Mouse (Mus musculus) kidney, adult 2 months (tissue): ENCODE data around the gene Wdr90. TPM values are rescaled to one million over a fixed set of nuclear protein-coding genes. Genes with fewer than 3 reads are reported as not detected.

ENCODE experiments used
- DNase-seq: peaks from one replicate; pipeline ENCODE4 v3.0.0; 2021
- H3K27ac ChIP-seq: fragments of 200-500 bp; 2 replicates; pipeline ENCODE4 v1.5.1; 2012; ENCODE audit warnings: low read depth, low read length, control low read depth, inconsistent platforms; ENCODE audit not compliant: insufficient read depth
- H3K27me3 ChIP-seq: fragments of 200-500 bp; replicated peaks from 2 replicates; pipeline ENCODE4 v1.6.1; 2012; ENCODE audit warnings: mild to moderate bottlenecking, moderate library complexity, low read length, inconsistent platforms; ENCODE audit not compliant: control insufficient read depth, insufficient read depth
- H3K36me3 ChIP-seq: fragments of 200-500 bp; 2 replicates; pipeline ENCODE4 v1.6.1; 2012; ENCODE audit warnings: mild to moderate bottlenecking, moderate library complexity, low read length, inconsistent platforms; ENCODE audit not compliant: control insufficient read depth, insufficient read depth
- H3K4me1 ChIP-seq: fragments of 200-500 bp; 2 replicates; pipeline ENCODE4 v1.6.1; 2011; ENCODE audit warnings: low read length; ENCODE audit not compliant: control insufficient read depth, insufficient read depth
- H3K4me3 ChIP-seq: fragments of 200-500 bp; 2 replicates; pipeline ENCODE4 v1.5.1; 2011; ENCODE audit warnings: mild to moderate bottlenecking, low read depth, low read length, control low read depth; ENCODE audit not compliant: insufficient read depth
- CTCF ChIP-seq: fragments of 200-500 bp; conservative IDR thresholded peaks from 2 replicates; pipeline ENCODE4 v1.5.1; 2011; ENCODE audit warnings: low read depth, mild to moderate bottlenecking, control low read depth, low read length, moderate library complexity, mixed read lengths; ENCODE audit not compliant: insufficient read depth, insufficient read length
- POLR2A ChIP-seq: fragments of 200-500 bp; IDR thresholded peaks from one replicate; pipeline ENCODE4 v1.6.1; 2011; ENCODE audit warnings: low read depth, low read length, control low read depth
- WGBS: fragments of 180-500 bp; shearing (Covaris S2); methylation state at CpG from one replicate; pipeline ENCODE4 v1.1.7; 2018; 5-methylcytosine and 5-hydroxymethylcytosine counted together
- polyA plus RNA-seq: library from polyadenylated mRNA; depleted of rRNA; stranded (reverse); fragments of >200 nt; gene quantifications from 2 replicates; pipeline ENCODE4 v1.2.3, GENCODE M21; 2012

Wdr90 gene
- polyA plus RNA-seq, 1 experiment: 23.8 TPM

- Histone ChIP-seq H3K36me3 (no peaks in the 10 kb centered on the region), H3K4me3 (peak within 1 kb of the TSS; percentile 67), H3K27me3 (no peaks in the 10 kb centered on the region), H3K4me1 (peaks cover 18% of the 10 kb centered on the region), H3K27ac (peak within 1 kb of the TSS; percentile 72)
- WGBS: under 1% methylated on average over 32 of the region's 32 CpGs
- peak; percentile 90 for DNase-seq
- TF ChIP-seq CTCF (peak; percentile 51), POLR2A (peak; percentile 69)
Measured at GRCm38 (mm10) chr17:25828712-25829557, 32.4 kb downstream of the Wdr90 start, which contains the start of gene Jmjd8. Jmjd8 (plus strand) TSS chr17:25828867.

GRCm38 (mm10) chr17:25828223-25828594 lies 33.1 kb downstream of the Wdr90 start:
- H3K4me1 ChIP-seq: peaks cover 20% of the 10 kb centered on the region
- DNase-seq: no peak
- TF ChIP-seq CTCF: no peak
- TF ChIP-seq POLR2A: no peak
- H3K36me3 ChIP-seq: no peaks in the 10 kb centered on the region
- H3K27ac ChIP-seq: no peak overlapping the region
- WGBS: 81% methylated on average over 8 of the region's 8 CpGs
- H3K4me3 ChIP-seq: peak overlapping the region; percentile 67; the same call in 1 of the 2 replicates
- no peaks in the 10 kb centered on the region for H3K27me3 ChIP-seq

- H3K27ac ChIP-seq: no peak overlapping the region
- H3K36me3 ChIP-seq: no peaks in the 10 kb centered on the region
- DNase-seq: no peak
- WGBS: 89% methylated on average over 22 of the region's 22 CpGs
- no peak for TF ChIP-seq CTCF
- TF ChIP-seq POLR2A: no peak
- no peak overlapping the region for H3K4me3 ChIP-seq
- peaks cover 20% of the 10 kb centered on the region for H3K4me1 ChIP-seq
- no peaks in the 10 kb centered on the region for H3K27me3 ChIP-seq
Measured at GRCm38 (mm10) chr17:25827546-25828222, 33.6 kb downstream of the Wdr90 start.

GRCm38 (mm10) chr17:25827011-25827410 lies 34.3 kb downstream of the Wdr90 start:
- H3K27ac ChIP-seq: no peak overlapping the region
- H3K36me3 ChIP-seq: no peaks in the 10 kb centered on the region
- WGBS: 92% methylated on average over 13 of the region's 13 CpGs
- no peak for DNase-seq
- TF ChIP-seq CTCF (no peak), POLR2A (no peak)
- H3K27me3 ChIP-seq: no peaks in the 10 kb centered on the region
- H3K4me1 ChIP-seq: peaks cover 20% of the 10 kb centered on the region
- no peak overlapping the region for H3K4me3 ChIP-seq

GRCm38 (mm10) chr17:25825984-25826570 lies 35.2 kb downstream of the Wdr90 start:
- Histone ChIP-seq H3K4me1 (peaks cover 14% of the 10 kb centered on the region), H3K27me3 (no peaks in the 10 kb centered on the region), H3K4me3 (no peak overlapping the region), H3K27ac (no peak overlapping the region), H3K36me3 (no peaks in the 10 kb centered on the region)
- 94% methylated on average over 27 of the region's 27 CpGs for WGBS
- DNase-seq: no peak
- no peak for TF ChIP-seq CTCF
- no peak for TF ChIP-seq POLR2A

GRCm38 (mm10) chr17:25825311-25825710 lies 36.0 kb downstream of the Wdr90 start:
- no peak for DNase-seq
- Histone ChIP-seq H3K27me3 (no peaks in the 10 kb centered on the region), H3K36me3 (no peaks in the 10 kb centered on the region), H3K4me1 (peaks cover 14% of the 10 kb centered on the region), H3K4me3 (no peak overlapping the region), H3K27ac (no peak overlapping the region)
- TF ChIP-seq POLR2A (no peak), CTCF (no peak)
- 87% methylated on average over 6 of the region's 6 CpGs for WGBS

- H3K27me3 ChIP-seq: no peaks in the 10 kb centered on the region
- peak overlapping the region; percentile 91; the same call in 1 of the 2 replicates for H3K4me3 ChIP-seq
- 71% methylated on average over 17 of the region's 17 CpGs for WGBS
Measured at GRCm38 (mm10) chr17:25824362-25825142, 36.7 kb downstream of the Wdr90 start.

More at GRCm38 (mm10) chr17:25824362-25825142, 36.7 kb downstream of the Wdr90 start:
- DNase-seq: no peak
- TF ChIP-seq POLR2A: no peak
- TF ChIP-seq CTCF: no peak
- peaks cover 14% of the 10 kb centered on the region for H3K4me1 ChIP-seq
- no peak overlapping the region for H3K27ac ChIP-seq
- H3K36me3 ChIP-seq: no peaks in the 10 kb centered on the region
